Mouse (Mus musculus) kidney, adult 8-10 months (tissue): ENCODE data around the gene Ldlrad3.
A peak's percentile ranks its signal among the peaks of the same experiment; 100 is the strongest.

Source experiments
- DNase-seq, 2 experiments: peaks; one replicate each; pipeline ENCODE4 v3.0.0; 2022

Gene Ldlrad3

DNA sequence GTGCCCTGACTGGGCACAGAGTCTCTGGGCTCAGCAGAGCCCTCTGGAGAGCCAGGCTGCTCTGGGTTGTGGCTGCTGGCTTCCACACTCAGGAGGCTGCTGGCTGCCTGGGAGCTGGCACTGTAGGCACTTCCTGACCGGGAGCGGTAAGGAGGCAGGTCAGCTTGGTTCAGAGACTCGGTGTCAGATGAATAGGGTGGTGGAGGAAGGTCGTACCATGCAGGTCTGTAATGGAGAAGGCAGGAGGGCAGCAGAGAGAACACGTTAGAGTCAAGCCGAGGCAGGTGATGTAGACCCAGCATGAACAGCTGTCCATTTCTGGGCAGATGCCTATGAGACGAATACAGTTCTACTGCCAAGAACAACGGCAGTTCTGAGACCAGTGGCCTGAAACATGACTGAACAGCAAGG, 233.2 kb downstream of the Ldlrad3 start:
- DNase-seq, result peak; percentile 34 to 39

DNA sequence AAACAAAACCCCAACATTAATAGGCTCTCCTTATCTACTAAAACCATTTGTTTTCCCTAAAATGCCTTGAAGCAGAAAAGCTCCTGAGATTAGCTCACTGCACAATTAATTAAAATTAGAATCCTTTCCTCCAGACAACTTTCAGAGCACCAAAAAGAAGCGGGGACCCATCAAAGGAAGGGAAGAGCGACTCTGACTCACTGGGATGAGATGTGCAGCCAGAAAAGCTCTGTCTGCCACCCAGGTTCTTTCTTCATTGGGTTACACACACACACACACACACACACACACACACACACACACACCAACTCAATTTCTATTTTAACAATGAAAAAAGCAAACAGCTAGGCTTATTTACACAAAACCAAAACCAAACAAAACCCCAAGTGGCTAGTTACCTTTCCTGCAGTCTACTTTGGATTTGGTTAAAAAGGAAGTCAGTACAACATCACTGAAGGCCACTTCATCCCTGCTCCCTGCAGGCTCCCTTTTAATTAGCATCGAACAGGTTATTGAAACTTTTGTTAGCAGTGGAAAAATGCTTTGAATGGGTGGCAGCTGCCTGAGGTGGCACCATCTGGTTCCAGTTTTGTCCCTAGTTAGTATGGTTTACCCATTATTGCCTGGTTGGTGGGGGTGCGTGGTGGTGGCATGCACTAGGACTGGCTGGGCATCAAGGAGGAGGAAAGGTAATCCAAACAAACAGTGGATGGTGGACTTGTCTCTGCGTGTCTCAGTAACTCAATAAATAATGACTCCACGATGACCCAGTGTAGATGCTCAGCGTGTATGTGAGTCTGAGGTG, 235.3 kb downstream of the Ldlrad3 start:
- DNase-seq, result no peak

DNA sequence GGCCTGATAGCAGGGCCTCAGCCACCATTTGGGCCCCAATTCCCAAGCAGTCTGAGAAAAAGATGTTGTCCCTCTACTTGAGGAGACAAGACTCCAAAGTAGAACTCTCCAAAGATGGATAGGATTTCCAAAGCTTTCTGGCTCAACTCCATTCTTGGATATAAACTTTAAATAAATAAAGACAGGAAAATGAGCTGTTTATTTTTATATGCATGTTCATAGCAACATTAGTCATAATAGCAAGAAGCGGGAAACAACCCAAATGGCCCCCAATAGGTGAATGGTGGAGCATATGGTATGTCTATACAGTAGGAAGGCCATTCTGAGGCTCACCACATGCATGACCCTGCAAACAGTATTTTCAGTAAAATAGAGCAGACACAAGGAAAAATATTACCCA, 251.2 kb downstream of the Ldlrad3 start:
- DNase-seq, result no peak

DNA sequence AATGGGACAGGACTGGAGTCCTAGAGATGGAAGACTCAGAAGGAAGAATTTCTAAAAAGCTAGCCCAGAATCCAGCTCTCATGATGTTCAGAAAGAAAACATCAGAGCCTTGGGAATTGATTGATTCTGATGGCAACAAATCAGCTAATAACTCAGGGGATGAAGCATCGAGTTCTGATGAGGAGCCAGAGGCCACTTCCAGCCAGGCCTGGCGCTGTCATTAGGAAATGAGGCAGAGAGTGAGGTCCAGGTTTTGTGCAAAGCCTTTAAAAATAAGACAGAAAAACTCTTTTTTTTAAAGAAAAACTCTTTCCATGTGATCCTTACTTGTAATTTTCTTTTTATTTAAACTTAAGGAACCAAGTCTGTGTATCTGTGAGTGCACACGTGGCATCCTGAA, 252.9 kb downstream of the Ldlrad3 start:
- no peak for DNase-seq

DNA sequence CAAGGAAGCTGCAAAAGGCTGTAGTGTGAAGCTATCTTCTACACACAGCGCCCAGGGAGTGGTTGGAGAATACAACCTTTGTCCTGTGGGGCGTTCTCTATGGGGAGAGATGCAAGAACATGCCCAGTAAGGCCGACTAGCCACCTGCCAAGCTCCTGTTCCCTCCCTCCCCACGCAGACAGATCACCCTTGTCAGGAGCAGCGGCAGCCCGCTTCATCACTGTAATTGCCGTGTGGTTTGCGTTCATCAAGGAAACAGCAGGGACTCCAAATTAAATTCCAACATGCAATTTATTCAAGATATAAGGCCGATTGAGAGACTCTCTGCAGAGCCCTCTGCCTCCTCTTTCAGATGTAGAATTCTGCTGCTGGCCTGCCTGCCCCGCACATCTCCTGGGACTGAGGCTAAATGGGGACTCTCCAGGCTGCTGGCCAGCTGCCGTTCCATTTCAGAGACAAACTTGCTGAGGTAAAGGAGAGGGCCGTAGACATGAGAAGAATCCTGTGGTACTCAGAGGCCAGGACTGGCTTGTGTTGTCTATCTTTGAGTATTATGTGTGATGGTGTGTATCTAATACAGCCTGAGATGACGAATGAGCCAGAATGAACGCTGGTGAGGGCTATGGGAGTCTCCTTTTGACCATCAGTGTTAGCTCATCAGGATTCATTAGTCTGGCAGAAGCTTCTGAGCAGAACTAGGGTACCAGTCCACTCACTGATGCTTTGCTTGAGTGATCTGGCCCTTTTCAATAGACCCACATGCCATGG, 253.8 kb downstream of the Ldlrad3 start:
- peak; percentile 28 to 32 for DNase-seq

DNA sequence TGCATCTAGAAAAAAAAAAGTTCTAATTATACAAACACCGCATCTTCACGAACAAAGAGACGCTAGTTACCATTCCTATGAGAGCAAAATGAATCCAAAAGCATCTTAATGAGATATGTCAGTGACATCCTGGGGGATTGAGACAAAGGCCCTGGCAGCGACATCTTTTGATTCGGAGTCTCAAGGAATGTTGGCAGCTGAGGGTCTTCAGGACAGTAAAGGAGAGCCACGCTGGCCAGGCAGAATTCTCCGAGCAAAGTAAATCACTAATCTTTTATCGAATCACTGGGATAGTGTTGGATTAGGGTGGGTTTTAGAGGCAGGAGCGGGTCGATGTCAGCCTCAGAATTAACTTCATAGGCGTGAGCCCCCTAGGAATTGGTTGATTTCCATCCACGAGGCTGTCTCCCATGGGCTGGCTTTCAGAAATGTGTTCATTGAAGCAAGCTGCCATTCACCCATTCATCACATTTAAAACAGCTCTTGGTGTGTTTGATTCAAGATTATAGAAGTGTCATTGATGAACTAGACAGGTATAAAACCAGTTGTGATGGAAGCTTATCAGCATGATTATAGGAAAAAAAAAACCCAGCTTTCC, 260.5 kb downstream of the Ldlrad3 start:
- DNase-seq, result no peak

DNA sequence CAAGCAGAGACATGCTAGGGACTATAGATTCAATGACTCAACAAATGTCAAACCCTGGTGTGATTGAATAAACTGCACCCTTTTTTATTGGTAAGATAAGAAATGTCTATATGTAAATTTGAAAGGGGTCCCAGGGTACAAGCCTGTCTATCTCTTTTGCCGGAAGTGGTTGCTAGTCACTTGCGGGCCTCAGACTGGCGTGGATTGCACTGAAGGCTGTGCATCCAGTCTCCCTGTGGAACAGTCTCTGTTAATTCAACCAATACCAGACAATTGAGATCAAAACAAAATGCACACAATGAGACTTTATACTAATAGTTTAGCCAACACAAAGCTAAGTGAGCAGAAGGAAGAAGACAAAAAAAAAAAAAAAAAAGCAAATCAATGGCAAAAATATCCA, 261.0 kb downstream of the Ldlrad3 start:
- DNase-seq, result no peak

DNA sequence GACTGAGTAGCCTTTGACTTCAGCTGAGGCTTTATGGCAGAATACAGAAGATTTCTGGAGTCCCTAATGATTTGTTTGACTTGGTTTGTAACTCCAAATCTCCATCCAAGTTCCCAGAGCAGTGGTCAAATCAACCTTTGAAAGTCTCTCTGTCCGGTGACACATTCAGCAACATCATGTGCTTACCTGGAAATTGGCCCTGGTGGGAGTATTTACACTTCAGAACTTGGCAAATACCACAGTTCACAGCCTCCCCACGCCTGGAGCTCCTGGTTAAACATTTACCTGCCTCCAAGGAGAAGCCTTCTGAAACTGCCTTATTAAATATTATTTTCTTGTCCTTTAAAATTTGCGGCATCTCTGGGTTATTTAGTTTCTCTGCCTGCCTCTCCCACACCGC, 263.0 kb downstream of the Ldlrad3 start:
- DNase-seq, result peak; percentile 83 to 90

DNA sequence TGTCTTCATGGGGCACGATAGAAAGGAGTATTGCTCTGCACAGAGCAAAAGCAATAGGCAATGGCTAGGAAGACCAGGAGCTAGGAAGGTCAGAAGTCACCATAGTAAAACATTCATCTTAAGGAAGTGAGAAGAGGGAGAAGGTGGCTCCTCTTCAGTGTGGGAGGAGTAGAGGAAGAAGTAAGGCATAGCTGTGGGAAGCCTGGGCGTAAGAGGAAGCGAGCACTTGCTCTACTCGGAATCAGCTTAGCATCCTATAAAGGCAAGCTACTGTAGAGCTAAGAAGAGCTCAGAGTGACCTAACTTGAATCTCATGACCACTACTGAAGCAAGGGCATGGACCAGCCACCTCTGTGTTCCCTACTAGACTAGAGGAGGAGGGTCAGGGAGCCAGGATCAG, 263.9 kb downstream of the Ldlrad3 start:
- no peak for DNase-seq

DNA sequence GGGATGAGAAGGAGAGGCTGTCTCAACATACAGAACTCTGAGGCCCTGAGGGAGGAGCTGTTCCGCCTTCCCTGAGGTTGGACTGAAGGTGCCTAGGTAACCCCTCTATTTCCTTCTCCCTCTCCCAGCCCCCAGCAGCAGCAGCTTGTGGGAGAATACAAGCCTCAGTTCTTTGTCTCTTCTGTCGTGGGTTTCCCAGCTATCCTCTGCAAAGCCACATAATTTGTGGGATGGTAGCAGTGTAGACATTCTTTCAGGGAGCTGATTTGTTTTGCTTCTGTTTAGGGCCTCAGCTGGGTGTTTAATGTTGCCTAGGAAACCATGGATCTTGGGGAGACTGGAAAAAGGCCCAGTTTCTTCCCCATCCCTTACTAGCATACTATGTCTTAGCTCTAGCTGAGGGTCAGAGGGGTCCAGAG, 266.0 kb downstream of the Ldlrad3 start:
- DNase-seq, result no peak

DNA sequence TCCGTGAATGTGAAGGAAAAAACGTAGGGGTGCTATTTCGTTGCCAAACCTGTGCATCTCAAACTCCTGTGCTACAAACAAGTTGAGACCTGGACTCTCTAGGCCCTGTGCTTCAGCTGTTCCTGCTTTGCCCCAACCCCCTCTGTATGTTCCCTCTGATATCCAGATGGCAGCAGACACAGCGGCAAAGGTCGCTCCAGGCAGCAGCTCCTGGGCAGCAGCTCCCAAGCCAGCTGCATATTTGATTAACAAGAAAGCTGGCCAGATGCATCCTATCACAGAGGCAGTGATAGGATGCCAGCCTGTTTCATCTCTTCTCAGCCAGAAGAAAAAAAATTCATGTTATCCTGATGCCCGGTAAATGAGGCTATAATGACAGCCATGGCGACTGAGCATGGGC, 267.7 kb downstream of the Ldlrad3 start:
- DNase-seq, result no peak

DNA sequence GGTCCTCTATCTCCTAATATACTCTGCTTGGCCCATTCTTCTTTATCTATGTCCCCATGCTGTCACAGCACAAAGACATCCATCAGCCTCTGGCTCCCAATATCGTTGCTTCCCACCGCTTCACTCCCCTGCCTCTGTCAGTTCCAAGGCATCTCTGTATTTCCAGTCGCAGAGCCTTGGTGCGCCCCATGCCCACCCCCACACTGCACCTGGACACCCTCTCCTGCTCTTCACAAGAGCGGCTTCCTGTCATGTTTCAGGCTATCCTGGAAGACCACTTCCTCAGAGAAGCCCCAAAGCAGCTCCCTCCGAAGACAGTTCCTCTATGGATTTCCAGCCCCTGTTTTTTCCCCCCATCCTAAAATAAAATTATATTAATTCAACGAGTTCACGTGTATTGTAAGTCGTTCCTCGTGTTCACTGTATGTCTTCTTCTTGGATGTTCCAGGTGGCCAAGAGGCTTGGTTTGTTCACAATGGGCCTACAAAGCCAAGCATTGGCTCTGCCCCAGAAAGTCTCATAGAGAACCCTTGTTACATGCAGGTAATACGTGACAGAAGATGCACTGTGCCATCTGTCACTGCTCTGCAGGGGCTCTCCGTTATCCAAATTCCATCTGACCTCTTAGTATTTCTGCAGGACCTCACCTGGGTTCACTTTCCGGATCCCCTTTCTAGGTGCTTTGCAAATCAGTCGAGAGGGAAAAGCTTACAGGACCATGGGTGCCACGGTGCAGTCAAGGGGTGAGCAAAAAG, 276.7 kb downstream of the Ldlrad3 start:
- DNase-seq, result no peak

DNA sequence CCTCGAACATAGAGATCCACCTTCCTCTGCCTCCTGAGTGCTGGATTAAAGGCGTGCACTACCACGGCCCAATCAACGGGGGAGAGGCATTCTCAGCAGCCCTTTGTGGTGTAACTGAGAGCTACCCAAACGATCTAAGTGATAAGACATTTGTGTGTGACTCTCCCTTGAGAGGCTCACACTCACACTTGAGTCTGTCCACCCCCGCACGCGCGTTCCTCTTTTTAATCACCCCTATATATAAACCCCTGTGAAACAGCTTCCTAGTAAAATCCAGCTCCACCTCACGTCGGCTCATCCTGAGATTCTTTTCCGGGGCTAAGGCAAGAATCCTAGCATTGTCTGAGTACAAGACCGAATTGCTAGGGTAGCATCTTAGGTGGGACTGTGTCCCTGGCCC, 277.4 kb downstream of the Ldlrad3 start:
- no peak for DNase-seq

DNA sequence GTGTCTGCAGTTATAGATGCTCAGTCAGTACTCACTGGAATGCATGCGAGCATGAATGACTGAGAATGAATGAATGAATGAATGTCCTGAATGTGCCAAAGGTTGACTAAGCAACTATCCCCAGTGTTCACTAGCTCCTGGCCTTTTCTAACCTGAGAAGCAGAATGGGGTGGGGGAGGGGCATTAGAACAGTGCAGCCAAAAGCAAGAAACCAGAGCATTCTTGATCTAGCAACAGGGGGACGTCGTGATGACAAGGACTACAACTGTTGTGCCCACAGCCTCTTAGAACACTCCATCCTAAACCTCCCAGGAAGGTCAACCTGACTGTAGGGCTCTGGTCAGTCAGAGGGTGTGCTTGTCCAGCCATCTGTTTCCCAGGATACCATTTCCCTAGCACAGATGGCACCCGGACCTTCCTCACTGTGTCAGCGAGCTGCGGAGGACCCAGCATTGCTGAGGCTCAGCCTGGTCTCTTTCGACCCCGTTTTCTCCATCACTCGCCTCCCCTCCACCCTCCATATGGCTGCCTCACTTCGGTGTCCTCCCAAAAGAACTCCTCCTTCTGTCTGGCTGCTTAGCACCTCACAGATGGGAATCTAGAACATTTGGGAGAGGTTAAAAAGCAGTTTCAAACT, 278.7 kb downstream of the Ldlrad3 start:
- DNase-seq, result no peak

DNA sequence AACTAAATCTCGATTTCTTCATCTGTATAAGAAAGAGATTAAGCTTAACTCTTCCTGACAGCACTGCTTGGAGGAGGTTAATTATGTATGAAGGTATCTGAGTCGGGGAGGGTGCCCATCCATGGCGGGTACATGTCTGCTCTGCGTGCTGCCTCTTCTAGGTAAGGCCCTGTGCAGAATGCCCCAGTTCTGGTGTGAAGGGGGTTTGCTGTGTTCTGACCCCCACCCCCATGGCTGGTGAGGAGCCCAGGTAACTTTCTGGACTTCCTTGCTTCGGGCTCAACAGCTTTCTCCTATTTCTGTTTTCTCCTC, 279.9 kb downstream of the Ldlrad3 start:
- no peak for DNase-seq

DNA sequence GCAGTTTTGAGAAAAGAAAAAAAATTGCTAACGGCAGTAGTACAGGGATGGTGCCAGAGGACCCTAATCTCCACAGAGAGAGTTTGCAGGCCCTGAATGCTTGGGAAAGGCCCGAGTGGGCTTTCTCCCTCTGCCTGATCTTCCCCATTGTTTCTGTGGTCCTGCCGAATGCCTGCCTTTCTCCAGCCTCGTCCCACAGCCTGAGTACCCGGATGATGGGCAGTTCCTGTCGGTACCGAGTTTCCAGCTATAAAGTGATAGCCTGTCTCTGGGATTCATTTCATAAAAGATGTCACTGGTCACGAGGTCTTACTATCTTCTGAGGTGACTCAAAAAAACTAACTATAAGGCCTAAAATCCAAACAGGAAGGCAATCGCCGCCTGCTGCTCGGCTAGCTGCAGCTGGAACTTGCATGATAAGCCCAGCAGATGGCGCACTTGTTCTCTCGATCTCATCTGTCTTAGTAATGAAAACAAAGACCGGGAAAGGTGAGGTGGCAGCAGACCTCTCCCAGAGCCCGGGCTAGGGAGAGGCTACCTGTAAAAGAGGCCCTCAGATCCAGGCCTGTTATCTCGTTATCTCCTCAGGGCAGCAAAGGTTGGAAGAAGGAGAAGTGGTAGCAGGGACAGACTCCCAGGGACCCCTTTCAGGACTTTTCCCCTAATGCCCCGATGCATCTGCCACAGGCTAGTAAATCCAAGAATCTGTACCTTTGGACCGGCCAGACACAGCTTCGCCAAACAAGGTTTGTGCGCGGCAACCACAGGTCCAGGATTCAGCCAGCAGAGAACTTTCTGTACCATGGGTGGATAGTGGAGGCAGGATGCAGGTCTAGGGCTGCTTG, 280.4 kb downstream of the Ldlrad3 start:
- peak; percentile 75 to 90 for DNase-seq

DNA sequence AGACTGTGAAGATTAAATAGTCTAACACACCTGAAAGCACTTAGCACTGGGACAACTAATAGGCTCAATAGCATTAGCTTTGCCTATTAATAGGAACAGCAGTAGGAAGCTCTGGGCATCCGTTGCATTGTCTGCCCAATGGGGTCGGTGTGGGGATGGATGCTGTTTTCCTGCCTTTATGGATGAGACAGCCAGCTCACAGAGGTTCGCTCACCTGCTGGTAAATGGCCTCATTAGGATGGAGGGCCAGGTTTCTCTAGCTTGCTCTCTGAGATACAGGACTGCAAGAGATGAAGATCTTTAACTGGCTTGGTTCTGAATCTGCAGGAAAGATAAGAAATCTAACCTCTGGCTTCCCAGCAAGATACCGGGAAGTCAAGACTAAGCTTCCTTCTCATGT, 284.0 kb downstream of the Ldlrad3 start:
- no peak for DNase-seq
